Mouse (Mus musculus): ENCODE measurements around the gene Prss56. TPM values are rescaled to one million over a fixed set of nuclear protein-coding genes. Genes with fewer than 3 reads are reported as not detected.

Gene Prss56
- total RNA-seq, 4 experiments from 2014 or later: not detected

DNA sequence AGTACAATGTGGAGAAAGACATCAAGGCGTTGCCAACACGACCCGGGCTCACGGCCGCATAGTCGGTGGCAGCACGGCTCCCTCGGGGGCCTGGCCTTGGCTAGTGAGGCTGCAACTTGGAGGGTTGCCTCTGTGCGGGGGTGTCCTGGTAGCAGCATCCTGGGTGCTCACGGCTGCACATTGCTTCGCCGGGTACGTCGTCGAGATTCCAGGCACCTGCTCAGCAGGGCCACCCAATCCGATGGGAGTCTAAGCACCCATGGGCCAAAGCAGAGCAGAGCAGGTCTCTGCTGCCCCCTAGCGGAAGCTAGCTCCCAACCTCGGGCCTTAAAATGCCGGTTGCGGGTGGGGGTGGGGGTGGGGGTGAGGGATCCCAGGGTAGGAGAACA, 1.6 kb downstream of the Prss56 start:
- DNase-seq (ENCODE audit: low spot score in 2 of 2): peak; percentile 32 to 52

GRCm38 (mm10) chr1:87185526-87185925, 2.4 kb downstream of the Prss56 start:
- DNase-seq (ENCODE audit: low spot score in 2 of 2): no peak

- DNase-seq (ENCODE audit: low spot score in 2 of 2): no peak
These were observed 3.3 kb downstream of the Prss56 start for GRCm38 (mm10) chr1:87186261-87187036.

GRCm38 (mm10) chr1:87187037-87187355, 3.9 kb downstream of the Prss56 start:
- peak in 1 of 2 experiments; percentile 30 for DNase-seq (ENCODE audit: low spot score in 2 of 2)

GRCm38 (mm10) chr1:87190429-87190828, 7.3 kb downstream of the Prss56 start, which contains the start of gene Chrnd:
Chrnd (plus strand) TSS chr1:87190607.
- no peak for DNase-seq (ENCODE audit: low spot score in 2 of 2)

DNA sequence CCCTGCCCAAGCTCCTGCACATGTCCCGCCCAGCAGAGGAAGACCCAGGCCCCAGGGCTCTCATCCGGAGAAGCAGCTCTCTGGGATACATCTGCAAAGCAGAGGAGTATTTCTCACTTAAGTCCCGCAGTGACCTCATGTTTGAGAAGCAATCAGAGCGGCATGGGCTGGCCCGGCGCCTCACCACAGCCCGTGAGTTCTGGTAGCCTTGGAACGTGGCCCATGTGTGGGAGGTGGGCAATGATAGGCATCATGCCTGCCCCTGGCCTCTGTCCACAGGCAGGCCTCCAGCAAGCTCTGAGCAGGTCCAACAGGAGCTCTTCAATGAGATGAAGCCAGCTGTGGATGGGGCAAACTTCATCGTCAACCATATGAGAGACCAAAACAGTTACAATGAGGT, 14.2 kb downstream of the Prss56 start:
- DNase-seq (ENCODE audit: low spot score in 2 of 2): no peak

GRCm38 (mm10) chr1:87198119-87199065, 15.3 kb downstream of the Prss56 start:
- DNase-seq (ENCODE audit: low spot score in 2 of 2): no peak

- DNase-seq (ENCODE audit: low spot score in 2 of 2): no peak
These were observed 17.7 kb downstream of the Prss56 start for GRCm38 (mm10) chr1:87200811-87201210.

- no peak for DNase-seq (ENCODE audit: low spot score in 2 of 2)
These were observed 18.7 kb downstream of the Prss56 start for GRCm38 (mm10) chr1:87201848-87202247.

DNA sequence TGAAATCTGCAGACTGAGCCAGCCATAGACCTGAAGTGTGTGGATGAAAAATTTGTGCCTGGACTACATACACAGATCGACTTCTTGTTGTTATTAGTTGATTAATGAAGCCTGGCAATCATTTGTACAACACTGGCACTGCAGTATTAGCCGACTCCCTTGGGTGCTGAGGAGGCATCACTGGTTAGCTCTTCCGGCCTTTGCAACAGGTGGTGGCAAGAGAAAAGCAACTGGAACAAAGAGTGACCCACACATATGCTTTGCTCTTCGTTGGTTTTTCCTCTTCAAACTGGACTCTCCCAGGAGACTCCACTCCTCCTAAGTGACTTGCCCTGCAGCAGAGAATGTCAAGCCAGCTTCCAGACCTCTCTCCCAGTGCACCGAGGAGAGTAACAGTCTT, 20.7 kb downstream of the Prss56 start:
- DNase-seq (ENCODE audit: low spot score in 2 of 2): no peak

GRCm38 (mm10) chr1:87204465-87204864, 21.4 kb downstream of the Prss56 start, which contains the start of gene Chrng:
Chrng (plus strand) TSS chr1:87204657.
- no peak for DNase-seq (ENCODE audit: low spot score in 2 of 2)

- no peak for DNase-seq (ENCODE audit: low spot score in 2 of 2)
These were observed 21.9 kb downstream of the Prss56 start for GRCm38 (mm10) chr1:87205038-87205437.

- DNase-seq (ENCODE audit: low spot score in 2 of 2): no peak
These were observed 22.4 kb downstream of the Prss56 start for GRCm38 (mm10) chr1:87205502-87205901.

- no peak for DNase-seq (ENCODE audit: low spot score in 2 of 2)
These were observed 23.2 kb downstream of the Prss56 start for GRCm38 (mm10) chr1:87206339-87206738.

DNA sequence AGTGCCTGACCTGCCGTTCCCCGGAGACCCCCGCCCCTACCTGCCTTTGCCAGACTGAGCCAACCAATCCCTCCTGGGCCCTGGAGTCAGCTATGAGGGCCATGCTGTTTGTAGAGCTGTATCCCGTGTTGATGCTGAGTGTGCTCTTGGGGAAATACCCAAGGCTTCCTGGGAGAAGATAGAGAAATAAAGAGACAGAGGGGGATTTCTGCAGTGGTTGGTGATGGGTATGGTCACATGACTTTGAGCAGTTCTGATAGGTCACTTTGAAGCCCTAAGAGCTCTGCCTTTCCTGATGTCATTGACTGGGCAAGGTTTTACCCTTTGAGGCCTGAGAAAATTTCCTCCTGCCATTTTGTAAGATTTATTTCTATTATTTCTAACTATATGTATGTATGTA, 28.3 kb downstream of the Prss56 start:
- no peak for DNase-seq (ENCODE audit: low spot score in 2 of 2)

DNA sequence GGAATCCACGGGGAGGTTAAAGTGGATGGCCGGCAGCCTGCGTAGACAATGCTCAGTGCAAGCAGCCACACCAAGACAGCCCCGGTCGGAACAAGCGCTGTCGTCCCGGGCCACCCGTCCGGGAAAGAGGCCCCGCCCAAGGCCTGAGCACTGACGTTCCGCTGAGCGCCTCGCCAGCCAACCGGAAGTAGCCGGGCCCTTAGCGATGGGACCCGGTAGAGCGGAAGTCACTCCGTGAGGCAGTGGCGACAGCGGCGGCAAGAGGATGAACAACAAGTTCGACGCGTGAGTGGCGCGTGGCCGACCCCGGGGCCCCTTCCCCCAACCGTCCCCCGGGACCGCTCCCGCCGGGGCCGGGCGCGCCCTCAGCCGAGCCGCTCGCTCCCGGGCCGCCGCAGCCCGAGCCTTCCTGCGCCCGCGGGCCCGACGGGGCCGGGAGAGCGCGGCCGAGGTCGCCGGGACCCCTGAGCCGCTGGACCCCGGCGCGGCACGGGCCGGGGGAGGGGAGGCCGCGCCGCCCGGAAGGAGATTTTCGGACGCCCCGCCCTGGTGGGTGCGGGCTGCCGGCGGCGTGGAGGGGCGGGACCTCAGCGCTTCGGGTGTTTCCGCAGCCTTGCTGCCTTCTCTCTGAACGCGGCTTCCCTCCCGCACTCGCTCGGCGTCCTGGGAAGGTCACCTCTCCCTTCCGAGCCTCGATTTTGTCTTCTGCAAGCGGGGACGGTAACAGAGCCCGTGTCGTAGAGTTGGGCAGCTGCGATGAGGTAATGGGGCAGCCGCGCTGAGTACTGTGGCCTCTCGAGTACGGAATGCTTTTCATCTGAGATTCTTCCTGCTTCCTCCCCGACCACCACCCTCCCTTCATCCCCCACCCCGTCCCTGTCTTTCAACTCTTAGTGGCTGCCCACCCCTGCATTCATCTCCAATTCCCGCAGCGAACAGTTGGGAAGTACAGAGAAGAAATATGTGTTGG, 30.9 kb downstream of the Prss56 start, which contains the start of gene Eif4e2:
Eif4e2 (plus strand) TSS at position 180 of the 970 bp plus-strand sequence.
- peak; percentile 86 to 92 for DNase-seq (ENCODE audit: low spot score in 2 of 2)

DNA sequence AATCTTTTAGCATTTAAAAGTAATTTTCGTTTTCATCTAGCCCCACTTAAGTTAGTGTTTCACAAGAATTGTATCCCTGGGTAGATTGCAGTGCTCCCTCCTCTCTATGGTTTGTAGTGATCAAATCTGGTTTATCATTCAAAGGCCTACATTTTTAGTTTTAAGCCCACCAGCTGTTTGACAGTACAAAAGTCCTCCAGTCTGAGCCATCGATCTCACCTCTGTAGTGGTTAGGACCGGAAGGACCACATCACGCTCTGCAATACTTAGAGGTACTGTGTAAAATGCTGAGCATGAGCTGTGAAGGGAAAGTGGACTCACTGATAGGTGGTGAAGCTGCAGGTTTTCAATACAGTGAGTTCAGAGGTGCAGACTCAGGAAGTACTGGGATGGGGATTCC, 31.6 kb downstream of the Prss56 start:
- DNase-seq (ENCODE audit: low spot score in 2 of 2): no peak

GRCm38 (mm10) chr1:87217938-87218337, 34.8 kb downstream of the Prss56 start:
- DNase-seq (ENCODE audit: low spot score in 2 of 2): no peak

DNA sequence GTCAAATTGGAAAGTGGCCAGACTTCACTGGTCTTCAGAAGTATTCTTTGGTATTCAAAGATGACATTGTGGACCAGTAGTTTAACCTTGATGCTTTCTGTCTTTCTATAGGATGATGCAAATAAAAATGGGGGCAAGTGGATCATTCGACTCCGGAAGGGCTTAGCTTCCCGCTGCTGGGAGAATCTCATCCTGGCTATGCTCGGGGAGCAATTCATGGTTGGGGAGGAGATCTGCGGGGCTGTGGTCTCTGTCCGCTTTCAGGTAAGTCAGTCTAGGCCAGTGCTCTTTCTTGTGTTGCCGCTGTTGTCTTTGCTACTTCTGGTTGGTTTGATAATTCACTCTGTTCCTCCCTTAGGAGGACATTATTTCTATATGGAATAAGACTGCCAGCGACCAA, 42.6 kb downstream of the Prss56 start:
- no peak for DNase-seq (ENCODE audit: low spot score in 2 of 2)

DNA sequence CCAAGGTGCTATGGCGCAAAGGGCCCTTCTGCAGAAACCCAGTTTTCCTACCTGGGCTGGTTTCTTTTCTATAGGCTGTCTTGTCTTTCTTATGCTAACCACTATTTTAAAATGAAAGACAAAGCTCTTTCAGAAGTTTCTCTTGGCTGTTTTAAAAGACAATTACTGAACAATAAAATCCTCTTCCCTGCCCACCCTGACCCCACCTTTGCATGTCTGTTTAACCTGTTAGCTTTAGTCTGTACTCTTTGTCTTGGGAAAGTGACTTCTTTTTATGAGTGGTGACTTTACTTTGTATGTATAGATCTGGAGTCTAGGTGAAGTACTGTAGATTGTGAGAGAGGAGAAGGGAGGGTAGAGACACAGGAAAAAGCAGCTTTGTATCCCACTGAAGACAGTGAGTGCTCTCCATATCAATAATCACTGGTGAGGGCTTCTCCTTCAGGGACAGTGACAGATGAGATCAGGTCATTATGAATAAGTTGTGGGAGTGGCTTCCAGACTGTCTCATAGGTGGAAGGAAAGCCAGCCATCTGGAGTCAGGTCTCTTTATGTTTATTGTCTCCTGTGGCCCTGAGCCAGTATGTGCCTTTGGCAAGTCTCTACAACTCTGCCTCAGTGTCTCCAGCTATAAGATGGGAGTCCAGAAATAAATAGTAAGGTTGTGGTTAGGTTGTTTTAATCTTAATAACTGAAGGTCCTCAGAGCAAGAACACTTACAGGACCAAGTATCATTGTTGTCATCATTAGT, 43.5 kb downstream of the Prss56 start:
- DNase-seq (ENCODE audit: low spot score in 2 of 2): no peak

Measured in gastrocnemius, adult 8-10 months (tissue).